Mouse (Mus musculus) kidney, embryonic 14.5 days (tissue): ENCODE data around the gene Utrn. TPM values are rescaled to one million over a fixed set of nuclear protein-coding genes. Genes with fewer than 3 reads are reported as not detected.

ENCODE experiments used
- ATAC-seq: fragments of 200-750 bp; cut with Nextera tagmentation; 2 replicates; pipeline ENCODE4 v1.8.0; 2017; ENCODE audit warnings: moderate number of reproducible peaks, mild to moderate bottlenecking, moderate TSS enrichment, moderate library complexity; ENCODE audit not compliant: low FRiP score, low TSS enrichment
- H3K27ac ChIP-seq: fragments of 300-500 bp; sonication (generic); 2 replicates; pipeline ENCODE4 v1.5.1; 2014; ENCODE audit warnings: low read depth, mild to moderate bottlenecking, low read length, moderate library complexity, mixed read lengths
- H3K27me3 ChIP-seq: fragments of 300-500 bp; sonication (generic); 2 replicates; pipeline ENCODE4 v1.6.1; 2014; ENCODE audit warnings: mild to moderate bottlenecking, low read length; ENCODE audit not compliant: control insufficient read depth, insufficient read depth
- H3K36me3 ChIP-seq: fragments of 300-500 bp; sonication (generic); 2 replicates; pipeline ENCODE4 v1.6.1; 2014; ENCODE audit warnings: low read length, mixed read lengths; ENCODE audit not compliant: control insufficient read depth, insufficient read depth
- H3K4me1 ChIP-seq: fragments of 300-500 bp; sonication (generic); 2 replicates; pipeline ENCODE4 v1.6.1; 2014; ENCODE audit warnings: low read length, mixed read lengths; ENCODE audit not compliant: control insufficient read depth, insufficient read depth
- H3K4me2 ChIP-seq: fragments of 300-500 bp; sonication (generic); replicated peaks from 2 replicates; pipeline ENCODE4 v1.6.1; 2014; ENCODE audit warnings: low read depth, mild to moderate bottlenecking, low read length
- H3K4me3 ChIP-seq: fragments of 300-500 bp; sonication (generic); 2 replicates; pipeline ENCODE4 v1.5.1; 2014; ENCODE audit warnings: mild to moderate bottlenecking, low read length
- H3K9ac ChIP-seq: fragments of 300-500 bp; sonication (generic); 2 replicates; pipeline ENCODE4 v1.6.1; 2014; ENCODE audit warnings: low read depth, mild to moderate bottlenecking, low read length, moderate library complexity
- H3K9me3 ChIP-seq: fragments of 300-500 bp; sonication (generic); 2 replicates; pipeline ENCODE4 v1.6.1; 2016; ENCODE audit warnings: low read length; ENCODE audit not compliant: control insufficient read depth
- WGBS: fragments of 180-500 bp; shearing (Covaris S2); extraction: QIAGEN DNeasy Blood & Tissue Kit; methylation state at CpG from one replicate; pipeline ENCODE4 v1.1.7; 2014; 5-methylcytosine and 5-hydroxymethylcytosine counted together
- polyA plus RNA-seq: library from polyadenylated mRNA; unstranded; fragments of >200 nt; fragmentation: Nextera tagmentation; extraction: Ambion mirVana; gene quantifications from 2 replicates; pipeline ENCODE4 v1.2.1, GENCODE M21; 2014

Utrn gene
- polyA plus RNA-seq, 1 experiment from 2014 or later: 91.4 TPM

- H3K36me3 ChIP-seq: peaks cover 8% of the 10 kb centered on the region
- no peak overlapping the region for H3K9ac ChIP-seq
- H3K27me3 ChIP-seq: no peaks in the 10 kb centered on the region
- no peak overlapping the region for H3K27ac ChIP-seq
- no peak overlapping the region for H3K4me3 ChIP-seq
- H3K4me2 ChIP-seq: no peak overlapping the region
- no peaks in the 10 kb centered on the region for H3K4me1 ChIP-seq
- WGBS: 94% methylated on average over 3 of the region's 3 CpGs
- ATAC-seq: no peak
- no peaks in the 10 kb centered on the region for H3K9me3 ChIP-seq
Observed at GRCm38 (mm10) chr10:12482975-12483374, 386.2 kb downstream of the Utrn start.

GRCm38 (mm10) chr10:12474850-12475621 is 394.1 kb downstream of the Utrn start:
- no peak for ATAC-seq
- no peak overlapping the region for H3K4me2 ChIP-seq

GRCm38 (mm10) chr10:12469391-12470057 is 399.6 kb downstream of the Utrn start:
- ATAC-seq: no peak
- WGBS: 58% methylated on average over 5 of the region's 5 CpGs
- peaks cover 2% of the 10 kb centered on the region; the same call in 1 of the 2 replicates for H3K36me3 ChIP-seq

More at GRCm38 (mm10) chr10:12474850-12475621, 394.1 kb downstream of the Utrn start:
- H3K27ac ChIP-seq: no peak overlapping the region
- no peak overlapping the region for H3K9ac ChIP-seq
- no peaks in the 10 kb centered on the region for H3K9me3 ChIP-seq
- peaks cover 8% of the 10 kb centered on the region for H3K36me3 ChIP-seq
- no peaks in the 10 kb centered on the region for H3K27me3 ChIP-seq
- no peak overlapping the region for H3K4me3 ChIP-seq
- 79% methylated on average over 14 of the region's 14 CpGs for WGBS
- H3K4me1 ChIP-seq: no peaks in the 10 kb centered on the region

GRCm38 (mm10) chr10:12467544-12467943 is 401.6 kb downstream of the Utrn start:
- Histone ChIP-seq H3K4me2 (no peak overlapping the region), H3K27ac (no peak overlapping the region), H3K27me3 (no peaks in the 10 kb centered on the region), H3K9ac (no peak overlapping the region), H3K4me1 (no peaks in the 10 kb centered on the region), H3K9me3 (no peaks in the 10 kb centered on the region), H3K4me3 (no peak overlapping the region), H3K36me3 (peaks cover 7% of the 10 kb centered on the region)
- 30% methylated on average over 2 of the region's 2 CpGs for WGBS
- peak; percentile 87; the same call in 1 of the 2 replicates for ATAC-seq

More at GRCm38 (mm10) chr10:12469391-12470057, 399.6 kb downstream of the Utrn start:
- Histone ChIP-seq H3K9ac (no peak overlapping the region), H3K9me3 (no peaks in the 10 kb centered on the region), H3K4me1 (no peaks in the 10 kb centered on the region), H3K27me3 (no peaks in the 10 kb centered on the region), H3K27ac (no peak overlapping the region), H3K4me2 (no peak overlapping the region), H3K4me3 (no peak overlapping the region)

GRCm38 (mm10) chr10:12460945-12461344 is 408.2 kb downstream of the Utrn start:
- Histone ChIP-seq H3K36me3 (peaks cover 16% of the 10 kb centered on the region), H3K4me3 (no peak overlapping the region), H3K4me2 (no peak overlapping the region), H3K27me3 (no peaks in the 10 kb centered on the region), H3K4me1 (no peaks in the 10 kb centered on the region), H3K9ac (no peak overlapping the region), H3K27ac (no peak overlapping the region), H3K9me3 (no peaks in the 10 kb centered on the region)
- ATAC-seq: no peak

- WGBS: 88% methylated on average over 1 of the region's 1 CpGs
- H3K4me3 ChIP-seq: no peak overlapping the region
Observed at GRCm38 (mm10) chr10:12456867-12457266, 412.3 kb downstream of the Utrn start.

GRCm38 (mm10) chr10:12452641-12453040 is 416.5 kb downstream of the Utrn start:
- Histone ChIP-seq H3K36me3 (0 out of 2 replicates have a peak, but pooled peaks cover 2% of the 10 kb centered on the region), H3K4me3 (no peak overlapping the region), H3K27me3 (no peaks in the 10 kb centered on the region), H3K4me2 (no peak overlapping the region), H3K9me3 (no peaks in the 10 kb centered on the region), H3K27ac (no peak overlapping the region), H3K4me1 (no peaks in the 10 kb centered on the region), H3K9ac (no peak overlapping the region)
- no peak for ATAC-seq
- WGBS: 81% methylated on average over 2 of the region's 2 CpGs

More at GRCm38 (mm10) chr10:12456867-12457266, 412.3 kb downstream of the Utrn start:
- H3K27me3 ChIP-seq: no peaks in the 10 kb centered on the region
- ATAC-seq: no peak
- no peaks in the 10 kb centered on the region for H3K4me1 ChIP-seq
- no peak overlapping the region for H3K4me2 ChIP-seq
- peaks cover 6% of the 10 kb centered on the region; the same call in 1 of the 2 replicates for H3K36me3 ChIP-seq
- H3K9ac ChIP-seq: no peak overlapping the region
- H3K9me3 ChIP-seq: no peaks in the 10 kb centered on the region
- no peak overlapping the region for H3K27ac ChIP-seq

- no peak overlapping the region for H3K4me3 ChIP-seq
Observed at GRCm38 (mm10) chr10:12444122-12444521, 425.0 kb downstream of the Utrn start.

GRCm38 (mm10) chr10:12433161-12433560 is 436.0 kb downstream of the Utrn start:
- no peaks in the 10 kb centered on the region for H3K36me3 ChIP-seq
- H3K4me1 ChIP-seq: no peaks in the 10 kb centered on the region
- H3K27me3 ChIP-seq: no peaks in the 10 kb centered on the region
- H3K9ac ChIP-seq: no peak overlapping the region
- H3K4me2 ChIP-seq: no peak overlapping the region
- H3K9me3 ChIP-seq: no peaks in the 10 kb centered on the region
- no peak overlapping the region for H3K4me3 ChIP-seq
- H3K27ac ChIP-seq: no peak overlapping the region
- WGBS: 89% methylated on average over 2 of the region's 2 CpGs
- no peak for ATAC-seq

More at GRCm38 (mm10) chr10:12444122-12444521, 425.0 kb downstream of the Utrn start:
- H3K36me3 ChIP-seq: peaks cover 20% of the 10 kb centered on the region; the same call in 1 of the 2 replicates
- H3K27me3 ChIP-seq: no peaks in the 10 kb centered on the region
- 95% methylated on average over 4 of the region's 4 CpGs for WGBS
- no peak overlapping the region for H3K27ac ChIP-seq
- no peak overlapping the region for H3K9ac ChIP-seq
- H3K4me1 ChIP-seq: no peaks in the 10 kb centered on the region
- no peaks in the 10 kb centered on the region for H3K9me3 ChIP-seq
- no peak for ATAC-seq
- H3K4me2 ChIP-seq: no peak overlapping the region
